ENCODE assay signal across 8 mouse cellular contexts in the genomic region with DNA sequence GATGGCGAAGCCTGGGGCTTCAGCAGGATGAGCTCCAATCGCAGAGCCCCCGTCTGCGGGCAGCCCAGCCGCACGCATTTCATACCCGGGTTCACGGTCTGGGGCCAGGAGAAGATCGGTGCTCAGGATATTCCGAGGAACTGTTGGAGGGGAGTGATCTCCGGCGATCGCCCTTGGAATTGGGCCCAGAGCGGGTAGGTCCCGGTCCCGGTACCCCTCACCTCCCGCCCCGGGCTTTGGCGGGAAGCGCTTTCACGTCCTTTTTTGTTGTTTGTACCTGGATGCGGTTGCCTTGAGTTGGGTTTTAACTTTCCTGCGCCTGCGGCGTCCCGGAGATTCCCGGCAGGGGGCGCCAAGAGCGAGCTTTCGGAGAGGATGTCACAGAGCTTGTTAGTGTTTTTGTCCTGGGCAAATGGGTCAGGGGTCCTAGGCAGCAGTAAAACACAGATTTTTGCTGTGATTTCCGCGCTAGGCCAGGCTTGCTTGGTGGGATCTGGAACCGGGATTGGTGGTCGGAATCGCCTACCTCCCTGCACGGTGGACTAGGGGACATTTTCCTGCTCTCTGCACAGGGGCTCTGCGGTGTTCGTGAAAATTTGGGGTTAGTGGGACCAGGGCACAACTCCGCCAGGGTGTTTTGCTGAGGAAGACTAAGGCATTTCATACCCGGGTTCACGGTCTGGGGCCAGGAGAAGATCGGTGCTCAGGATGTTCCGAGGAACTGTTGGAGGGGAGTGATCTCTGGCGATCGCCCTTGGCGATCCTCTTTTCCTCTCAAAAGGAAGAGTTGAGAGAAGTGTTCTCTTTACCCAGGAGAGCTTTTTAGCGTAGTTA. TPM values are rescaled to one million over a fixed set of nuclear protein-coding genes. Genes with fewer than 3 reads are reported as not detected.
A peak's percentile ranks its signal among the peaks of the same experiment; 100 is the strongest.
DNase-seq lines count a peak whose midpoint lies in the region; ATAC-seq and TF ChIP-seq lines count a peak whose summit lies in the region.

No protein-coding gene starts in this region.

- WGBS in bone marrow, adult 2 months = 3% methylated on average over 47 of the region's 47 CpGs
- under 1% methylated on average over 47 of the region's 47 CpGs for WGBS in embryonic facial prominence, embryonic 12.5 days
- WGBS in kidney, adult 2 months = under 1% methylated on average over 47 of the region's 47 CpGs
- WGBS in midbrain, embryonic 13.5 days = under 1% methylated on average over 47 of the region's 47 CpGs

- H3K9ac ChIP-seq in embryonic facial prominence, embryonic 12.5 days = peak overlapping the region; percentile 77
- H3K9ac ChIP-seq in midbrain, embryonic 13.5 days (replicated peaks) = peak overlapping the region; percentile 61

- H3K9me3 ChIP-seq in embryonic facial prominence, embryonic 12.5 days = no peaks in the 10 kb centered on the region
- H3K9me3 ChIP-seq in midbrain, embryonic 13.5 days = no peaks in the 10 kb centered on the region

- DNase-seq in heart, adult 8-10 months (ENCODE audit: low spot score) = peak; percentile 85
- peak; percentile 92 for DNase-seq in kidney, adult 2 months
- peak; percentile 90 for DNase-seq in left cerebral cortex, postnatal 4 days
- DNase-seq in spleen, postnatal 10 days (ENCODE audit: low spot score in 2 of 2) = peak; percentile 36 to 74
- no peak for DNase-seq in c-Kit-positive CD71-positive TER-119-positive erythroid progenitor cells, embryonic 14.5 days (ENCODE audit: low spot score)

- peaks cover 5% of the 10 kb centered on the region; the same call in 1 of the 2 replicates for H3K36me3 ChIP-seq in embryonic facial prominence, embryonic 12.5 days
- no peaks in the 10 kb centered on the region for H3K36me3 ChIP-seq in kidney, adult 2 months (ENCODE audit: control insufficient read depth, insufficient read depth, low read length)
- H3K36me3 ChIP-seq in midbrain, embryonic 13.5 days = no peaks in the 10 kb centered on the region

- no peak overlapping the region for H3K4me3 ChIP-seq in bone marrow, adult 2 months (replicated peaks; ENCODE audit: control insufficient read depth, low read depth, low read length)
- peak overlapping the region; percentile 82 for H3K4me3 ChIP-seq in embryonic facial prominence, embryonic 12.5 days
- peak overlapping the region; percentile 93 for H3K4me3 ChIP-seq in kidney, adult 2 months (ENCODE audit: insufficient read depth, low read depth, low read length)
- H3K4me3 ChIP-seq in midbrain, embryonic 13.5 days (replicated peaks) = peak overlapping the region; percentile 55

- intact Hi-C loops in left cerebral cortex, postnatal 4 days (cut with DNase I) = loop anchor here (2.0 to 10.0 kb wide), 5 partner anchors 186 to 631 kb away; no protein-coding TSS in a partner anchor

- no peak overlapping the region for H3K27ac ChIP-seq in bone marrow, adult 2 months (ENCODE audit: control insufficient read depth, insufficient read depth, low read depth, low read length, poor library complexity)
- H3K27ac ChIP-seq in embryonic facial prominence, embryonic 12.5 days = peak overlapping the region; percentile 54; the same call in 1 of the 2 replicates
- H3K27ac ChIP-seq in kidney, adult 2 months (ENCODE audit: insufficient read depth, low read depth, low read length) = peak overlapping the region; percentile 15; the same call in 1 of the 2 replicates
- H3K27ac ChIP-seq in midbrain, embryonic 13.5 days = no peak overlapping the region

- TF ChIP-seq CTCF in bone marrow, adult 2 months (IDR thresholded peaks at IDR 0.05; ENCODE audit: control insufficient read depth, insufficient read depth, low read length) = peak; percentile 23; the same call in 1 of the 2 replicates
- TF ChIP-seq CTCF in kidney, adult 2 months (conservative IDR thresholded peaks at IDR 0.05; ENCODE audit: insufficient read depth, insufficient read length, low read depth, low read length) = peak; percentile 71

- H3K4me1 ChIP-seq in bone marrow, adult 2 months (ENCODE audit: control insufficient read depth, insufficient read depth, low read length) = no peaks in the 10 kb centered on the region
- H3K4me1 ChIP-seq in embryonic facial prominence, embryonic 12.5 days = peaks cover 24% of the 10 kb centered on the region; the same call in 1 of the 2 replicates
- H3K4me1 ChIP-seq in kidney, adult 2 months (ENCODE audit: control insufficient read depth, insufficient read depth, low read length) = peaks cover 12% of the 10 kb centered on the region
- peaks cover 18% of the 10 kb centered on the region for H3K4me1 ChIP-seq in midbrain, embryonic 13.5 days (replicated peaks)

- no peak for TF ChIP-seq POLR2A in bone marrow, adult 2 months (IDR thresholded peaks at IDR 0.05; ENCODE audit: borderline replicate concordance, control insufficient read depth, low read depth, low read length)
- TF ChIP-seq POLR2A in kidney, adult 2 months (IDR thresholded peaks at IDR 0.05; ENCODE audit: low read depth, low read length) = no peak

- peak; percentile 26; the same call in 1 of the 2 replicates for ATAC-seq in embryonic facial prominence, embryonic 12.5 days (ENCODE audit: insufficient number of reproducible peaks, insufficient read depth, low FRiP score, low TSS enrichment)
- ATAC-seq in midbrain, embryonic 13.5 days = peak; percentile 65

- peak overlapping the region; percentile 91 for H3K4me2 ChIP-seq in embryonic facial prominence, embryonic 12.5 days (replicated peaks)
- H3K4me2 ChIP-seq in midbrain, embryonic 13.5 days (replicated peaks) = peak overlapping the region; percentile 94

- no peaks in the 10 kb centered on the region for H3K27me3 ChIP-seq in embryonic facial prominence, embryonic 12.5 days
- no peaks in the 10 kb centered on the region for H3K27me3 ChIP-seq in kidney, adult 2 months (replicated peaks; ENCODE audit: control insufficient read depth, insufficient read depth, low read length)
- peaks cover 16% of the 10 kb centered on the region for H3K27me3 ChIP-seq in midbrain, embryonic 13.5 days

RNA-seq across cellular contexts. Expression of gene Sema5a, which starts 1.4 kb away (rescaled TPM):
- polyA plus RNA-seq in bone marrow, adult 2 months (2011; ENCODE audit: insufficient read depth, insufficient read length, low replicate concordance, missing spikeins) = 0.14 and 0.60 TPM in 2 replicates
- polyA plus RNA-seq in embryonic facial prominence, embryonic 12.5 days (2016; fragmentation: Nextera tagmentation; extraction: Ambion mirVana) = 26.2 and 28.3 TPM in 2 replicates
- 1 to 10 TPM; 4.2 to 8.8 (median 5.5) TPM for total RNA-seq in heart, adult 8-10 months (2022)
- 11.6 and 12.9 TPM in 2 replicates for polyA plus RNA-seq in kidney, adult 2 months (2012; rRNA removed)
- 10 to 100 TPM; 21.2 to 26.5 TPM for total RNA-seq in left cerebral cortex, postnatal 4 days (2021)
- 5.4 and 8.9 TPM in 2 replicates for polyA plus RNA-seq in midbrain, embryonic 13.5 days (2015; fragmentation: Nextera tagmentation; extraction: Ambion mirVana)

Comparison
In these comparisons a context has a peak if more than half of its experiments do, and no peak if none do; other contexts are left out.
1. H3K27ac ChIP-seq: peak in embryonic facial prominence, embryonic 12.5 days (single experiment) and kidney, adult 2 months (single experiment); none in bone marrow, adult 2 months (single experiment) and midbrain, embryonic 13.5 days (single experiment).